Mouse (Mus musculus) C2C12 (cell line): ENCODE measurements around the gene Wwox.

Experiments
- CTCF ChIP-seq: IDR thresholded peaks from one replicate; pipeline ENCODE4 v1.5.1; 2011; ENCODE audit not compliant: control insufficient read depth, insufficient read depth, insufficient read length
- MAX ChIP-seq: IDR thresholded peaks from one replicate; pipeline ENCODE4 v1.6.1; 2011; ENCODE audit warnings: mild to moderate bottlenecking, control low read depth
- MYOD1 ChIP-seq: IDR thresholded peaks from one replicate; pipeline ENCODE4 v1.6.1; 2011; ENCODE audit warnings: low read depth; ENCODE audit not compliant: control insufficient read depth, insufficient read length
- USF1 ChIP-seq: IDR thresholded peaks from one replicate; pipeline ENCODE4 v1.6.1; 2011; ENCODE audit warnings: low read depth, mild to moderate bottlenecking, control low read depth, moderate library complexity

- TF ChIP-seq CTCF: no peak
- TF ChIP-seq MYOD1: no peak
- TF ChIP-seq MAX: no peak
- no peak for TF ChIP-seq USF1
Observed at GRCm38 (mm10) chr8:114979671-114980070, 540.2 kb downstream of the Wwox start.
